Mouse (Mus musculus): ENCODE results near the gene Elmo1.

GRCm38 (mm10) chr13:20182239-20182825 is 91.9 kb downstream of the Elmo1 start:
- TF ChIP-seq POLR2A (IDR thresholded peaks at IDR 0.05; ENCODE audit: extremely low read depth, insufficient read depth, low read length) (no peak), CTCF (IDR thresholded peaks at IDR 0.05; ENCODE audit: extremely low read depth, insufficient read depth, low read length) (no peak)

All from cortical plate, adult 2 months (tissue).